Mouse (Mus musculus) bone marrow macrophage, adult 2 months (primary cell): ENCODE data around the gene Myh2.

Source experiments
- CTCF ChIP-seq: IDR thresholded peaks from 2 replicates; pipeline ENCODE4 v1.5.1; 2012; ENCODE audit warnings: low read depth, mild to moderate bottlenecking, low read length, moderate library complexity
- POLR2A ChIP-seq: IDR thresholded peaks from 2 replicates; pipeline ENCODE4 v1.6.1; 2012; ENCODE audit warnings: mild to moderate bottlenecking, low read depth, low read length, borderline replicate concordance

DNA sequence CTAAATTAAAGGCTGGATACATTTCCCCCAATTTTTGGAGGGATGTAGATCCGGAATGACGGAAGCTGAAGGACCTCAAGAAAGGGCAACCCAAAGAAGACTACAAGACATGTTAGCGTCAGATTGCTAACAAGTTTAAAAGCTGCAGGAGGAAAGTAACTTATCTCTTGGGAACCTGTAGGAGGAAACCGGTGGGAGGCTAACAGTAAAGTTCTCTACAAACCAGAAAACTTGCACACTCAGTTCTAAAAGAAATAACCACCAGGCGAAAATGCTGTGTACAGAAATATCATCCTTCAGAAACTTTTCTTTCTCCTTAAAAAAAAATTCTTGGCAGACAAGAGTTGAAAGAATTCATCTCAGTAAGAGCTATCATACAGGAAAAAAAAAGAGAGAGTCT is 58.3 kb downstream of the Myh2 start:
- no peak for TF ChIP-seq POLR2A
- TF ChIP-seq CTCF: no peak
